Mouse (Mus musculus) cerebral cortex, adult 2 months (tissue): ENCODE data around the gene Gm20388.

Source experiments
- WGBS: fragments of 180-500 bp; shearing (Covaris S2); methylation state at CpG from one replicate; pipeline ENCODE4 v1.1.7; 2018; 5-methylcytosine and 5-hydroxymethylcytosine counted together

The Gm20388 gene

DNA sequence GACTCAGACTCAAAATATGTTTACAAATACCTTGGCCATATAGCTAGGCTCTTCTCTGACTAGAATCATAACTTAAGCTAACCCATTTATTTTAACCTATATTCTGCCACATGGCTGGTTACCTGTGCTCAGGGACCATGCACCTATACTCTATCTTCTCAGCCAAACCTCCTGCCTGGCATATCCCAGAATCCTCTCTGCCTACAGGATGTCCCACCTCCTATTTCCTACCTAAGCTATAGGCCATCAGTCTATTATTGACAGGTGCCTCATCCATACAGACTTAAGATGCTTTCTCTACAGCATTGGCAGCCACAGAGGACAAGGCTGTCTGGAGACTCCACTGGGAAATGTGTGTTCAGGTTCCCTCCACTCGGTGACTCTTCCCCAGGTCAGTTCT lies 1468.7 kb downstream of the Gm20388 start:
- WGBS: 94% methylated on average over 1 of the region's 1 CpGs

DNA sequence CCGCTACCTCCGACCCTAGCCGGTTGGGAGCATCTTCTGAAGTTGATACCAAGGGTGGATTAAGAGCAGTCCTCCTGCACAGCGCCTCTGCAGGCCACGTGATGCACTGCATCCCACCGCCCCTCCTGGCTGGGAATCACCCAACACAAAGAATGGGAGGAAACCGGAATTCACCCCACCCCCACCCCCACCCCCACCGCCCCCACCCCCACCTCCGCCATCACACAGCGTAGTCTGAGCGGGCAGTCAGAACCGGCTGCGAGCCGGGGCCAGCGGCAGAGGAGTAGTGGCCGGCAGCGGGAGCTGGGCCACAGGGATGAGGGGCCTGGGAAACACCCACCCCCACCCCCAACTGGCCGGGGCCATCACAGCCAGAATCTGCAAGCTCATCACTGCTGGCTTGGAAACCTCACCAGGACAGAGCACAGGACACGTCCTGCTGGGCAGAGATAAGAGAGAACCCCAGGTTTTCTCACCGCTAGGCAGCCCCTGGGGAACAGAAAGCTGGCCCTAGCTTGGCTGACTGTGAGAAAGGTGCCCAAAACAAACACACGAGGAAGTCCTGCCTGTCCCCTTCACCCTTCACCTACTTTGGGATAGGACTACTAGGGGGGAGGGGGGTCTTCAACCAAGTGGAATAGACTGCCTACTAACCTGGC lies 1472.1 kb downstream of the Gm20388 start:
- WGBS: 6% methylated on average over 21 of the region's 21 CpGs

DNA sequence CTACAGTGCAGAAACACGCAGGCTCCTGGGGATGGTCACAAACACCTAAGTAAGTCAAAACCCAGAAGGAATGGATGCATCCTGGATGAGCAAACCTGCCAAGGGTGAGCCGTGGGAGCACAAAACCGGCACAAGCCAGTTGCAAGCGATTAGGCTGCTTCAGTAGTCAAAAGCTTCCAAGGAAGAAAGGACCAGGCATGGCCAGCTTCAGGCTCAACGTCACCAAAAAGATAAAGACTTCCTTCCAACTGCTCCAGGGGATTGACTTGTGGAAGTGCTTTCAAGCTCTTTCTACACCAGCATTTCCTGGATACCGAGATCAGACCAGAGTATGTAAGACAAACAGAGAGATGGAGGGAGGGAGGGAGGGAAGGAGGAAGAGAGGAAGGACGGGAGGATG lies 1474.9 kb downstream of the Gm20388 start:
- WGBS: 57% methylated on average over 7 of the region's 7 CpGs

DNA sequence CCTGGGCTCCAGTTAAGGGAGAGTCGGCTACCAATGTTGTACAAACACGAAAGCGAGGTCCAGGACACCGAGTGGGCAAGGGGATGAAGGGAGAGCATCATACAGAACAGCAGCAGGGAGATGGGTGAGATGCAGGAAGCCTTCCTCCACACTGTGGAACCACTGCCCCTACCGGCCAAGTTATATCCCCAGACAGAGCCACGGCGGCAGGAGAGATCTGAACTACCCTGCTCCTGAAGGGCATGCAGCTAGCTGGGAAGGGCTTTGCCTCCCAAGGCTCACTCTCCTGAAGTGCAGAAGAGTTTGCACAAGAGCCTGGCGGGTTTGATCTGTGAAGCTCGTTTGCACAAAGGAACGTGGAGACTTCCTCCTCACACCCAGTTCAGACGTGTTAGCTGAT lies 1480.0 kb downstream of the Gm20388 start:
- 24% methylated on average over 11 of the region's 11 CpGs for whole genome bisulfite sequencing

DNA sequence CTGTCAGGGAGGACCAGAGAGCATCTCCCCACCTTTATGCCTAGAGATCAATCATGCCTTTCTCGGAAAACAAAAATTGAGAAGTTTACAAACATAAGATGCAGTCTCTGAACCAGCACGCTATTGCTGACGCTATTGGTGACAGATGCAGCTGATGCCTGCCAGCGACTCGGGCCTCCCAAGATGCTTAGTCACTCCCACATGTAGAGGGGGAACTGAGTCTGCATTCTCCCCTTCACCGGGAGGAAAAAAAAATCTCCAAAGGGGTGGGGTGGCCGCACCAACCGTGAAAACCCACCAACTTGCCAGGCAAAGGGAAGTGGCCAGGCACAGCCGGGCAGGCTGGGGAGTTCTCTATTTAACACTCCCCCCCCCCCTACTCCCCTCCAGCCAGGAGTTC lies 1480.6 kb downstream of the Gm20388 start:
- 29% methylated on average over 9 of the region's 9 CpGs for WGBS

DNA sequence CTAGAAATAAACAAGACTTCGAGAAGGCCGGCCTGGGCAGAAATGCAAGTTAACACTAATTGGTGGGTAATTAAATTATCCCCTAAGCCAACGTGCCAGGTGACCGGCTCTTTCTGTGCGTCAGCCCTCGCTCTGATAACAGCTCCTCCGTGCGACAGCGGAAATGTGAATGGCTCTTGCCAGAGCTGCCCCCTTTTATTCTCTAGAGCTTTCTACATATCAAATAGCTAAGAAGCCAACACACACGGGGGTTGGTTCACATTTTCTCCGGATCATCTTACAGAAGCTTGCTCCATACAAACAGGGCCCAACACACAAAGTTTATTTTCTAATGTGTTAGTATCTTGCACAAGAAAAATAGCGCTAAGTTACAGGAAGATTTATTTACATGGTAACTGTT lies 1481.1 kb downstream of the Gm20388 start:
- WGBS: 54% methylated on average over 12 of the region's 12 CpGs

DNA sequence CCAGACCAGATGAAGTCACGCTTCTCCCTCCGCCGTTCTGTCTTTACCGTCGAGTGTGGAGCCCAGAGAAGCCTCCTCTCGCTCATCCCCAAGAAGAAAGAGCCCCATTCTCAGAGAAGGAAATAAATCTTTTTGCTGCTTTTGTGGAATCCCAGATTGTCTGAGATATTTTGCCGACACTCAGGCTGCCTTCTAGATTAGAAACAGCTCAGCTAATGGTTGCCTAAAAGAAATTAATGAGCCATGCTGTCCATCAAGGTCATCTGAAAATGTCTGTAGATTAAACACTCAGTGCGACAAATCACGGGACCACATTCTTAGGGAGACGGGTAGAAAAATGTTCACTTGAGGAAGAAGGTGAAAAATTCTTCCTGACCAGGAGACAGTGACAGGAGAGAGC lies 1481.8 kb downstream of the Gm20388 start:
- 57% methylated on average over 10 of the region's 10 CpGs for WGBS

DNA sequence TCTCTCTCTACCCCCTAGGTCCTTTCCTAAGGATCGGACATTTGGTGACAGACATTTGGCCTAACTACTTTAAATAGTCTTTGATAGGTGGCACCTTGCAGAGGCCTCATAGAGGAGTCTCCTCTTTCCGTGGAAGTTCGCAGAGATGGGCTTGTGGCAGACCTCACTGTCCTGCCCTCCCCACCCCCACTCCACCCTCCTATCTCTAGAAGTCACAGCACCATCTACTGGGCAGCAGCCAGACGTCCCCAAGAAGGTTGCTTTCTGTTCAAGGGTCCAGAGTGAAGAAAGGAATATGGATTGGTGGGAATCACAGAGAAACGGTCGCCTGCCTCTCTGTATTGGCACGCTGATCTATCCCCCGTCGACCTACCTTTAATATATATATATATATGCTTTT lies 1482.5 kb downstream of the Gm20388 start:
- WGBS: 24% methylated on average over 9 of the region's 9 CpGs

DNA sequence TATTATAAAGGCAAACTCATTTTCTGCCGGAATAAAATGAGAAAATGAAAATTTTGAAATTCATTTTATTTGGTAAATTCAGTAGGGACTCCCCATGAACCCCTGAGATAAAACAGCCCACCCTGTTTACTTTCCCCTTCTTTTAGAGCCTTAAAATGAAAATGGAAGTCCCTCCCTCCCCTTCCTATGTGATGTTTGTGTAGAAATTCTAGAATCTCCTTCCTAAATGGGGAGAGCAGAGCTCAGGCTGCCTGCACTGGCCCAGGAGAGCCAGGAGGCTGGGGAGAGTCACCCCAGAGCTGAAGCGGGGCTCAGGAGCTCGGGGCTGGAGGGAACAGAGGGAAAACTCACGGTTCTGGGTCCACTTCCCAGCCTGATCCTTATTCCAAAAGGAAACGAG lies 1484.0 kb downstream of the Gm20388 start:
- WGBS: 66% methylated on average over 5 of the region's 5 CpGs

DNA sequence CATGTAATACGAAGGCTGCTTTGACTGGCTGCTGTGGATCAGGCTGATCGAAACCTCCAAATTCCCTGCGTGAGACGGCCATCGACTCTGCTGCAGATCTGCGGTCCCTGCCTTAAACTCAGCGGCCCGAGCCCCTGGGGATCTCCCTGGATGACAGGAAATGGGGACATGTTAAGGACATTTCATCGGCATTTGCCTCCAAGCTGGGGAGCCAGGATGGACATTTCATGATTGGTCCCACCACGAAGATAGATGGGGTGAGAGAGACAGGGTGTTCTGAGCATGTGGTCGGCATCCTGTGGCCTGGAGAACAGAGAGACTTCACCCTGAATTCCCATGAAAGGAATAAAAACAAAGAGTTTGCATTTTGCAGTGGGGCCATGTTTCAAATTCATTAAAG lies 1484.7 kb downstream of the Gm20388 start:
- WGBS: 77% methylated on average over 11 of the region's 11 CpGs

DNA sequence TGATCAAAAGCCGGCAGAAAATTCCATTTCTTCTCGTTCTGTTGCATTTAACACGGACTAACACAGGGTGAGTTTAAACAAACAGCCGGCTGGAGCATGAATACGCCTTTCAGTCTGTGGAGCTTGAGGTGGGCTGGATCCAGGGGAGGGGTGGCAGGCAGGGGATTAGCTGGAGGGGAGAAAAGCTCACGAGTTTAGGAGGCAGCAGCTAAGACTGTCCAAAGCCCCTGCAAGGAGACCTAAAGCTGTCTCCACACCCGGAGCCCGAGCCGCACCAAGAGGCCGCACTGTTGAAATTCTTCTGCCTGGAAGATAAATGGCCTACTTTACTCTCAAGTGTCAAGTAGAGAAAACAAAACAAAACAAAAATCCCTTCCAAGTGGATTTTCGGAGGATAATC lies 1485.5 kb downstream of the Gm20388 start:
- 71% methylated on average over 11 of the region's 11 CpGs for WGBS

DNA sequence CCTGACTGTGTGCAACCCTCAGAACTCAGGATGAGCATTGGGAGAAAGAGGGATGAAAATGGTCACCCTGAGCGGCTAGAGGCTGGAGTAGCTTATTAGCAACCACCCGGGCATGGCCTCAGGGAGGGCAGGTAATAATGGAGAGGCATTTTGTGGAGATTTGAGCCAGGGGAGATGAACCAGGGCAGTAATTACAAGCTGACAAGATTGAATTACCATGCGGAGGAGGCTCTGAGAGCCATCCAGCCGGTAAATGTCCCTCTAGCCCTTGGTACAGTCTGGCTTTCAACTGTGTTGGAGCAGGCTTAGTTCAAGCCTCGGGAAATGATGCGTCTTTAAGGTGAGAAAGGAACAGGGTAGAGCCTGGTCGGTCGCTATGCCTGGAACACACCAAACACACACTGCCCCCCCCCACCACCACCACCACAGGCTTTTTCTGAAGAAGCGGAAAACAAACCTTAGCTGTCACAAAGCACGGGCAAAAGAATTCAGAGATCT lies 1486.6 kb downstream of the Gm20388 start:
- WGBS: 86% methylated on average over 10 of the region's 10 CpGs

DNA sequence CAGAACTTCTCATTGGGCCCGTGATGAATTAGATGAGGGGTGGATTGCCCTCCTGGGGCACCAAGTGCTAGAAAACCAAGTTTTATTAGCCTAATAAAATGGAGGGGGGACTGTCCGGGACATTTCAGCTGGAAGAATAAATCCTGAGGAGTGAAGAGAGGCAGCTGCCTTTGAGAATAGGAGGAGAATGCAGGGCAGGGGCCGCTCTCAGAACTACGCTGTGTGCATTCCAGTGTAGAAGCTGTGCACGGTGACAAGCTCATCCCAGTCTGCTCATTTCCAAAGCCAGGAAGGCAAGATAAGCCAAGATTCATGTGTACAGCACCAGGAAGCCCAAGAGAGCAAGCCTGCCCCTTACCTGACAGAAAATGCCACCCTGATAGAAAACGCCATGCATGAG lies 1487.4 kb downstream of the Gm20388 start:
- 91% methylated on average over 6 of the region's 6 CpGs for WGBS

DNA sequence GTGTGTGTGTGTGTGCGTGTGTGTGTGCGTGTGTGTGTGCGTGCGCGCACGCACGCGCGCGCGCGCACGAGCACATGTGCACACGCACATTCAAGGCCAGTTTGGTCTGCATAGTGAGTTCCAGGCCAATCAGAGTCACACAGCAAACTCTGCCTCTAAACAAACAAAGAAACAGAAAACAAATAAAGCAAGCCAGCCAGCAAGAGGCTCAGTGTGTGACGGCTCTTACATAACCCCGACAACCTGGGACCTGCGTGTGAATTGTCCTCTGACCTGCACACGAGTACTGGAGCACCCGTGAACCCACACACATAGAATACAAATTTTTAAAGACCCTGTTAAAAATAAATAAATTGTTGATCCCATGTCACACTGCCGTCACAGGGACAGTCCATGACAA lies 1488.1 kb downstream of the Gm20388 start:
- WGBS: 94% methylated on average over 20 of the region's 20 CpGs

DNA sequence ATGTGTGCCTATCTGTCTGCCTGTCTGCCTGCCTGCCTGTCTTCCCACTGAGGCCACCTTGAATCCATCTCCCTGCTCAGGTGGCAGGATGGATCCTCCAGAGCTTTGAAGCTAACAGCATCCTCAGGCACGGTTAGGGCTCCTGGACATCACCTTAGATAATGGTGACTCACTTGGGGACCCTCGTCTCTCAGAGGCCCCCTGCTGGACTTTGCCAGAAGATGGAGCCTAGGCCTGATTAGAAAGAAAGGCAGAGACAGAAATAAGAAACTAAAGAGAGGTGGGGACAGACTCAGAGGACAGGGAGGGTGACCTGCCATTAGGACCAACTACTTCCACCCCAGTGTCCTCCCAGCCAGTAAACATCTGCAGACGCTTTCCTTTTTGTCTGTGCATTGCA lies 1488.5 kb downstream of the Gm20388 start:
- 77% methylated on average over 3 of the region's 3 CpGs for WGBS

DNA sequence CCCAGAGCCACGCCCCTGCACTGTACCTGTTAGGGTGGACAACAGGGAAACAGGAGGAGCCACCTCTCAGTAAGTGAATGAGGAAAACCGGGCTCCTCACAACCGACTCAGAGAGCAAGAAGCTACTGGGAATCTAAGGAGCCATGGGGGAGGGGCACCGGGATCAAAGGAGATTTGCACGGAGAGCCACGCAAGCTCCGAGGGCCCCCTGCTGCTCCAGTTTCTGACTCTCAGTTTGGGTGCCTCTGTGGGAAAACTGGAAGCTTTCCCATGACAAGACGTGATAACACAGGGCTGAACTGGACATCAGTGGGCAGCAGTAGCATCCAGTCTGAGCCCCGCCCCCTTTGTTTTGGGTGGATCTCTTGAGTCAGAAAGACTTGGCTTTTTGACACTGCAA lies 1489.9 kb downstream of the Gm20388 start:
- WGBS: 46% methylated on average over 9 of the region's 9 CpGs

DNA sequence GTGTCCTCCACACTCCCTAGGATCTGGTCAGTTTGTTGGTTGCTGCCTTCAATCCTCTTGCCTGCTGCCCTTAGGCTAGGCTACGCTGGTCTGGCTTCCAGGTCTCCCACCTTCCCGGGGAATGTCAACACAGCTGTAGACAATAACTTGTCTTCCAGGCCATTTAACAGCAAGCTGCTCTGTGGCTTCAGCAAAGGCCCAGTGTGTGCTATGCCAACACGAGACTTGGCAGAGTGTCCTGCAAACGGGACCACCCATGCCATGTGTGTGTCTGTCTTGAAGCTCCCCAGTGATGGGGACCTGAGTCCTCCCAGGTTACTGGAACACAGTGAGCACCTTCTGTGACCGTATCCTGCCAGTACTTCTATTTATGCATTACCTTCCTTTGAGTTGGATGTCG lies 1493.2 kb downstream of the Gm20388 start:
- WGBS: 78% methylated on average over 6 of the region's 6 CpGs

DNA sequence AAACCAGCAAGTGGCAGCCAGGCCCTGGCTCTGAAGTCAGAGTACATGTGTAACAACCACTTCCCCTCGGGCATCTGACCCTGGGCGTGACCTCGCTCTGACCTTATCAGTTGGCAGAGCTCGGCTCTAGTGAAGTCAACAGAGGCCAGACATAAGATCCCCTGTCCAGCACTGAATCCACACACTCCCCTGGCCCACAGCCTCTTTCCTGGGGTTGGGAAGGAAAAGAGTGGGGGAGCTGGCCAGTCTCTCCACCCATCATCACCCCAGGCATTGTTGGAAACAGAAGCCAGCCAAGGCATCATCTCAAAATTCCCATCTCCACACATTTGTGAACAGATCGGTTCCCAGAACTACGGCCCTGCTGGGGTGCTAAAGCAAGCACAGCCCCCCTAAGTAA lies 1507.4 kb downstream of the Gm20388 start:
- WGBS: 73% methylated on average over 6 of the region's 6 CpGs

DNA sequence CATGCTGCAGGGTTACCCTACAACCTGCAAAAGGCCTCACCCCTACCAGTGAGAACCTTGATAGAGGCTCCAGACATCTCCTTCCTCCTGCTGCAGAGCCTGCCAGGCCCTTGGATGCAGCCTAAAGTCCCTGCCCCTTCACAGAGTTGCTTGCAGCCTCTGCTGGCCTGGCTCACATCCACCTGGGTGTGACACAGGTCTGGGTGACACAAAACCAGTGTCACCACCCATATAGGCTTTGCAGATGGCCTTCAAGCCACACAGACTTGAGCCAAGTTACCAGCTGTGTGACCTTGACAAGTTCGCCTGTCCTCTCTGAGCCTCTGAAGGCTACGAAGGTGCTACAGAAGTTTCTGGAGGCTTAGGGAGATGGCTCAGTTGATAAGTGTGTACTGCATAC lies 1508.9 kb downstream of the Gm20388 start:
- 91% methylated on average over 2 of the region's 2 CpGs for WGBS

DNA sequence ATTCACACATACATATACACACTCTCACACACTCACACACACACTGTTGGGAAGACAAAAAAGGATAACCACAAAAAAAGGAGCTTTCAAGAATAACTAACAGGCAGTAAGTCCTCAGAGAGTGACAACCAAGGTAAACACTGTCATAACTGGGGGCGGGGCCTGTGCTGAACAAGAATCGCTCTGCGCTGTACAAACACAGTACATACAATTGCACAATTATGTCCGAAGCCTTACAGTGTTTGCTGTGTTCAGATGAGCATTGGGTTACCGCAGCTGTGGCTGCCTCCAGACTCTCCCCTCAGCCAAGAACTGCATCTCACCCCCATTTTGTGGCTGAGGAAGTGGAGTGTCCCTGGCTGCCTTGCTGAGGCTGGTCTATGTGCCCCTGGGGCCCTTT lies 1510.4 kb downstream of the Gm20388 start:
- 72% methylated on average over 5 of the region's 5 CpGs for WGBS

DNA sequence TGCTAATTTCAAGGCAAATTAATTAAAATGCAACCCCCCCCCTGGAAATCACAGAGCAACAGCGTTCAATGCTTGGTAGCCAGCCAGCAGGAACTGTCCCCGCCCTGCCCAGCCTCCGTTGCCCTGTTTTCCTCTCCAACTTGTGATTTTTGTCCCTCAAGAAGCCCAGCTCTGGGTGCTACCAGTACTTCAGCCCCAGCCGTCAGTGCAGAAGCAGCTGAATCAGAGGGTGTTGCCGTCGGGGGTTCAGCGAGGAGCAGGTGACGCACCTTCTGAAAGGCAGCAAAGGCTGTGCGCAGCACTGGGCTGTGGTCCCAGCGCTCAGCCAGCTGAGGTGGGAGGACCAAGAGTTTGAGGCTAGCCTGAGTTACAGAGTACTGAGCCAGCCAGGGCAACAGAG lies 1513.4 kb downstream of the Gm20388 start:
- WGBS: 85% methylated on average over 10 of the region's 10 CpGs

DNA sequence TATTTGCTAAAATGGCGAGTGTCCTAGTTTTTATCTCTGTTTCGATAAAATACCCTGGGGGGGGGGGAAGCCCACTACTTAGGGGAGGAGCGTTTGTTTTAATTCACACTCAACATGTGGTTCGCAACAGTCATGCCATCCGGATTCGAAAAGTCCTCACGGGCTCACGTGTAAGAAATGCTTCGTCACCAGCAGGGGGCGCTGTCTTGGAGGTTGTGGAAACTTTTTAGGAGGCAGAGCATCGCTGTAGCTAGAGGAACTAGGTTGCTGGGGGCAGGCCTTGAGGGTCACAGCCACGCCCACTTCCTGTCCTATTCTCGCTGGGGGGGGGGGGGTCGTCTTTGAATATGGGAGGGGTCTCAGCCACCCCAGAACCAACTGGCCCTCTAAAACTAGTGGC lies 1514.0 kb downstream of the Gm20388 start:
- WGBS: 84% methylated on average over 14 of the region's 14 CpGs

DNA sequence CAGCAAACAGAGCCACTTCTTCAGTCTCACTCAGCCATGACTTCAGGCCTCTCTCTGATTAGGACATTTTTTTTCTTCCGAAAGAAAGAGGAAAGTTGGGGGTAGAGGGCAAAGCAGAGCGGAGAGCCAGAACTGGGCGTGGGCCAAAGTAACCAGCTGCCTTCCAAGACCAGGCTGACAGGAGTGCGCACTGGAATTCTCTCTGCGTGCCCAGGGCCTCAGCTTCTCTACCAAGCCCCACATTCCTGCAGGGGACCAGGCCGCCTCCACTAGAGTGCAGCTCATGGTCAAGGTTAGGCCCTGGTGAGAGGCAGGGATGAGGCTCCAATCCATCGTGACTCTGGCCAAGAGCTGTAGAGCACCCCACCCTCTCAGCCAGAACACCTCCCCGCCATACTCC lies 1520.9 kb downstream of the Gm20388 start:
- WGBS: 84% methylated on average over 8 of the region's 8 CpGs

DNA sequence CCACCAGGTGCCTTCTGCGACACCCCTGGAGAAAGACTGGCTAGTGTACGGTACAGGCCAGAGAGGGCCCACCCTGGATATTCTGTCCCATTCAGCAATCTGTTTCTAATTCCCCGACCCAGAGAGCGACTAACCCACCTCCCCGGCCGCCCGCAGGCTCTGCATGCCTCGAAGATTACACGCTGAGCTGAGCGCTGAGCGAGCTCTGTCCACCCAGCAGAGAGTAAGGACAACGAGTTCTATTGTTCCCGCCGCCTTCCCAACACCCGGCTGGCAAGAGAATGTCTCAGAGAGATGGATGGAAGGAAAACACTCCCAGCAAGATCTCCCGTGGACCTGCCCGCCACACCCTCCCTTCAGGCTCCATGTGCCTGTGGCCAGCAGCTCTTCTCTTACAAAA lies 1522.8 kb downstream of the Gm20388 start:
- 50% methylated on average over 17 of the region's 17 CpGs for WGBS
